Mouse (Mus musculus) MEL (cell line): Measurements from ENCODE around the gene Usp29.

ENCODE experiments used
- CHD2 ChIP-seq: IDR thresholded peaks from 2 replicates; pipeline ENCODE4 v1.6.1; 2011; ENCODE audit warnings: low read length, improper control_type of control experiment
- CTCF ChIP-seq, 3 experiments: IDR thresholded peaks in 2 of 3; conservative IDR thresholded peaks in 1 of 3; 2 replicates each; pipeline ENCODE4 v1.5.1; 2011 to 2012; ENCODE audit warnings: low read length in 3 of 3, low read depth in 2 of 3, mild to moderate bottlenecking in 2 of 3, improper control_type of control experiment in 1 of 3, inconsistent platforms in 1 of 3, mixed read lengths in 1 of 3, moderate library complexity in 1 of 3; ENCODE audit not compliant: control insufficient read depth in 1 of 3, insufficient read depth in 1 of 3, poor library complexity in 1 of 3, severe bottlenecking in 1 of 3
- ELF1 ChIP-seq: IDR thresholded peaks from 2 replicates; pipeline ENCODE4 v1.6.1; 2014; ENCODE audit warnings: low read depth, mild to moderate bottlenecking, inconsistent platforms, low read length, improper control_type of control experiment, moderate library complexity
- EP300 ChIP-seq, 2 experiments: IDR thresholded peaks; 2 replicates each; pipeline ENCODE4 v1.6.1; 2011; ENCODE audit warnings: improper control_type of control experiment in 2 of 2, low read length in 2 of 2, low read depth in 1 of 2, mild to moderate bottlenecking in 1 of 2
- KAT2A ChIP-seq: conservative IDR thresholded peaks from 2 replicates; pipeline ENCODE4 v1.6.1; 2012; ENCODE audit warnings: low read depth, low read length, improper control_type of control experiment, inconsistent platforms
- POLR2A ChIP-seq, 2 experiments: IDR thresholded peaks; 2 replicates each; pipeline ENCODE4 v1.6.1; 2011 to 2012; ENCODE audit warnings: low read length in 2 of 2, mild to moderate bottlenecking in 2 of 2, control low read depth in 1 of 2, improper control_type of control experiment in 1 of 2, low read depth in 1 of 2, moderate library complexity in 1 of 2; ENCODE audit not compliant: control insufficient read depth in 1 of 2, insufficient read depth in 1 of 2, poor library complexity in 1 of 2
- POLR2AphosphoS2 ChIP-seq: IDR thresholded peaks from 2 replicates; pipeline ENCODE4 v1.6.1; 2011; ENCODE audit warnings: low read length, improper control_type of control experiment
- POLR2AphosphoS5 ChIP-seq: IDR thresholded peaks from 2 replicates; pipeline ENCODE4 v1.6.1; 2012; ENCODE audit warnings: low read depth, borderline replicate concordance, mild to moderate bottlenecking, inconsistent platforms, low read length, moderate library complexity, mixed read lengths
- SMC3 ChIP-seq: IDR thresholded peaks from 2 replicates; pipeline ENCODE4 v1.6.1; 2011; ENCODE audit warnings: low read depth, low read length, improper control_type of control experiment
- UBTF ChIP-seq: IDR thresholded peaks from 2 replicates; pipeline ENCODE4 v1.6.1; 2012; ENCODE audit warnings: low read depth, mild to moderate bottlenecking, inconsistent platforms, low read length, improper control_type of control experiment, moderate library complexity, borderline replicate concordance; ENCODE audit not compliant: insufficient read depth
- ZNF384 ChIP-seq: IDR thresholded peaks from 2 replicates; pipeline ENCODE4 v1.6.1; 2012; ENCODE audit warnings: low read depth, mild to moderate bottlenecking, inconsistent platforms, low read length, improper control_type of control experiment

GRCm38 (mm10) chr7:6973566-6973965 lies 243.2 kb downstream of the Usp29 start:
- TF ChIP-seq POLR2AphosphoS2 (no peak), CTCF (IDR thresholded peaks at IDR 0.05 in 2 of 3, conservative IDR thresholded peaks at IDR 0.05 in 1 of 3; ENCODE audit: control insufficient read depth in 1 of 3, insufficient read depth in 1 of 3, low read depth in 2 of 3, low read length in 3 of 3, poor library complexity in 1 of 3, severe bottlenecking in 1 of 3) (no peak), CHD2 (no peak), POLR2A (IDR thresholded peaks at IDR 0.05; ENCODE audit: control insufficient read depth in 1 of 2, insufficient read depth in 1 of 2, low read depth in 1 of 2, low read length in 2 of 2, poor library complexity in 1 of 2) (no peak), POLR2AphosphoS5 (no peak), EP300 (IDR thresholded peaks at IDR 0.05; ENCODE audit: low read depth in 1 of 2, low read length in 2 of 2) (no peak), ZNF384 (no peak), KAT2A (no peak), SMC3 (no peak), UBTF (no peak), ELF1 (no peak)
